Mouse (Mus musculus): ENCODE results near the gene Myh9. TPM values are rescaled to one million over a fixed set of nuclear protein-coding genes. Genes with fewer than 3 reads are reported as not detected.
A peak's percentile ranks its signal among the peaks of the same experiment; 100 is the strongest.
"Not testable (repeated sequence)": the region's sequence is repeated elsewhere in the genome, so short reads cannot be mapped to it uniquely, and the experiment has no call there.

Myh9 gene
- polyA plus RNA-seq, 1 experiment from 2014 or later = 71.0 TPM

DNA sequence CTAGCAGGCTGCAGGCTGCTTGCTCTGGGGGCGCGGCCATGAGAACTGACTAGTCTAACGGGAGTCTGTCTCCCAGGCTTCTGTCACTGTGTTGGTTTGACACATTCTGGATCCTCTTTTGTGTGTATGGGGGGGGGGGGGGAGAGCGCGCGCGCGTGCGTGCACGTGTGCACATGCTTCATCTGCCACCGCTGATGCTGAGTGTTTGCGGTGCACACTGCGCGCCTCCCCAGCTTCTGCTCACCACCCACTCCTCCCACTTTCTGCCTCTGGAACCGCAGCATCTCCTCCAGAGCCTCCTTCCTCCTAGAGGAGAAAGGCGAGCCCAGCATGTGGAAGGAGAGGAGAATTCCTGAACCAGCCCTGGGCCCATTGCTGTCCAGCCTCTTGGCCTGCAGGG is 81.9 kb downstream of the Myh9 start:
- no peak for DNase-seq (ENCODE audit: low spot score)

DNA sequence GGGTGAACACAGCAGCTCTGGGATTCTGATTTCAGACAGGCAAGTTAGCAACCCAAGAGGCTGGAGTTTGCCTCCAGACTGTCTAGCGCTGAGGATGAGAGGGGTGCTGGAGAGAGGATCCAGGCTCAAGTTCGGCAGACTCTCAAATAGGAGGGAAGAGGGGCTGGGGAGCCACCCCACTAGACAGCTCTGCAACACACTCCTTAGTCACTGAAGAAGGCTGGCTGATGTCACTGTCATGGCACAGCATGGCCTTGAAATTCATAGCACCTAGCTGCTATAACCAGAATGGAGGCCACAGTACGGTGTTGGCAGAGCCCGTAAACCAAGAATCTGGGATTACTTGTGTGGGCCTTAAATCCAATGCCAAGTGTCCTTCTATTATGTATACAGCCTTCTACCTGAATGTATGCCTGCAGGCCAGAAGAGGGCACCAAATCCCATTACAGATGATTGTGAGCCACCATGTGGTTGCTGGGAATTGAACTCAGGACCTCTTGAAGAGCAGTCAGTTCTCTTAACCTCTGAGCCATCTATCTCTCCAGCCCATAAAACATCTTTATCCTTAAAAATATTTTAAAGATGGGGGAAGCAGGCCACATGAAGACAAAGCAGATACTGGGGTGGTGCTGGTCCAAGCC is 84.3 kb downstream of the Myh9 start:
- no peak for DNase-seq (ENCODE audit: low spot score)

GRCm38 (mm10) chr15:77756848-77757247 is 85.1 kb downstream of the Myh9 start, which contains the start of gene Apol8:
Gene Apol8, minus strand, starts transcription at chr15:77757003.
- DNase-seq (ENCODE audit: low spot score) = peak; percentile 75

DNA sequence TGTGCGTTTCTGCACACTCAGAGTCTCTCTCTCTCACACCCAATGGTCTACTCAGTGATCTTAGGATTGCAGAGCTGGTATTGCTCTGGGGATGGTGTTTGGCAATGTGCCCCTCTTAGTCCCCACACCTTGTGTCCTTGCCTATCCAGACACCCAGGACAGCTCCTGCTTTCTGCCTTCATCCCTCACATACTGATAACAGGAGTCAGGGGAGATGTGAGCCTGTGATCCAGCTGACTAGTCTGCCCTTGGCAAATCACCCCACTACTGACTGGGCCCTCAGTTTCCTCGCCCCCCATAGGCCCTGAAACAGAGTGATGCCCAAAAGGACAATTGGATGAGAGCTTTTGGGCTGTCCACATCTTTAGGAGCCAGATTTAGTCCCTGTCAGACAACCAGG is 85.9 kb downstream of the Myh9 start:
- no peak for DNase-seq (ENCODE audit: low spot score)

DNA sequence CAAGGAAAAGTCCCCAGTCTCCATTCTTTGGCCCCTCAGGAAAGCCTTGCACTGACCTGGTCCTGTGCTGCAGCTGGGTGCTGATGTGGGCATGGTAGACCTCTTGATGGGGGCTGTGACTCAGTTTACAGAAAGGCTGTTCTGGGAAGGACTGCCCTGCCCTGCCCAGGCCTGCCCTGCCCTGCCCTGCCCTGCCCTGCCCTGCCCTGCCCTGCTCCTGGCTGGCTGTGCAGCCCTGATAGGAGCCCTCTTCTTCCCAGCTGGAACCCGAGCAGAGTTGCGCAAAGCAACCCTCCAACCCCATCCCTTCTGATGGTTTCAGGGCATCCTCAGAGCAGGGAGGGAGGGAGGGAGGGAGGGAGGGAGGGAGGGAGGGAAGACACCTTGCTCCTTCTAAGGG is 86.8 kb downstream of the Myh9 start:
- no peak for DNase-seq (ENCODE audit: low spot score)

DNA sequence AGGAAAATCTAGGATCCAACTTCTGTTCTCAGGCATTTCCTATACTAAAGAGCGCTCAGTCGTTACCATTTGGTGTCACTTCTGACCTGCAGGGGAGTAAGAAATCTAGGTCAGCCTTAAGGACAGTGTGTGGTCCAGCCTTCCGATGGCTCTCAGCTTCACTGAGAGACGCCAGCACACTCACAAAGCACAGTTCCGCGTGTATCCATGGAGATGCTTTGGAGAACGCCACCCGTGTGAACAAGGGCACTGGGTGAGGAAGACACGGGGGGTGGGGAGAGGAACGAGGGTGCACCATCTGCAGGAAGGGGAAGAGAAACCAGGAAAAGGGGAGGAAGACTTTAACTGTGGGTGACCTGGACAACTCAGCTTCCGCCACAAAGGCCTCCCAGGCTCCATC is 89.5 kb downstream of the Myh9 start:
- no peak for DNase-seq (ENCODE audit: low spot score)

GRCm38 (mm10) chr15:77750461-77750860 is 91.5 kb downstream of the Myh9 start:
- peak; percentile 59 for DNase-seq (ENCODE audit: low spot score)

GRCm38 (mm10) chr15:77749717-77750116 is 92.3 kb downstream of the Myh9 start:
- DNase-seq (ENCODE audit: low spot score) = no peak

- DNase-seq (ENCODE audit: low spot score) = no peak
These were observed 93.6 kb downstream of the Myh9 start for GRCm38 (mm10) chr15:77748414-77748813.

GRCm38 (mm10) chr15:77746326-77746725 is 95.6 kb downstream of the Myh9 start:
- no peak for DNase-seq (ENCODE audit: low spot score)

GRCm38 (mm10) chr15:77745081-77745480 is 96.9 kb downstream of the Myh9 start:
- DNase-seq (ENCODE audit: low spot score) = no peak

GRCm38 (mm10) chr15:77744632-77745031 is 97.3 kb downstream of the Myh9 start:
- no peak for DNase-seq (ENCODE audit: low spot score)

GRCm38 (mm10) chr15:77741556-77741955 is 100.4 kb downstream of the Myh9 start:
- DNase-seq (ENCODE audit: low spot score) = not testable (repeated sequence)

DNA sequence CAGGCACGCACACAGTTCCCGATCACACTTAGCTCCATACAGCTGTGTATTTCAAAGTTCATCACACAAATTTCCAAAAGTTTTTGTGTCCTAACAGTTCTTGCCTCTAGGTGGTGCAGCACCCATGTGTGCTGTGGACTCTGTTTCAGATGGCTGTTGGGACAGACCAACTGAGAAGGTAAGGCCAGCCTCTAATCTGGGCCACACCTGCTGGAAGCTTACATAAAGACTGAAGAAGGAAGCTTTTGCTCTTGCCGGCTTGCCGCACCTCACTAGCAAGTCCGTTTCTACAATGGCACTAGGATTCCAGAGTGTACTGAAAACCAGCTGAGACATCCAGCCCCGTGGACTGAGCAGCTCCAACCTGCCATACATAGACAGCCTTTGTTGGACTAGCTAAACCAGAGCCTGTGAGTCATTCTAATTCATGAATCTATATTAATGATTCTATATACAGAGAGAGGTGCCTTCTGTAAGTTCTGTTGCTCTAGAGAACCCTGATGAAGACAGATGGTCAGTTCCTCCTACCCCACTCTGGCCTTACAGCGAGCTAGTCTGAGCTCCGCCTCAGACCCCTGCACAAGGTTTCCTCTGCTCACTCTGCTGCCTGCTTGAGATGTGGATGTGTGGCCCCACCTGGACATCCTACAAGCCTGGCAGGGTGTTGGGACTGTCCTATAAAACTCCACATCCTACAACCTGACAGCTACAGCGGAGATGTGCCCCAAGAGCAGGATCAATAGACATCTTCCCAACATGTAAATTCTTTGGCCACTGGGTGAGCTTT is 101.3 kb downstream of the Myh9 start:
- DNase-seq (ENCODE audit: low spot score) = no peak

DNA sequence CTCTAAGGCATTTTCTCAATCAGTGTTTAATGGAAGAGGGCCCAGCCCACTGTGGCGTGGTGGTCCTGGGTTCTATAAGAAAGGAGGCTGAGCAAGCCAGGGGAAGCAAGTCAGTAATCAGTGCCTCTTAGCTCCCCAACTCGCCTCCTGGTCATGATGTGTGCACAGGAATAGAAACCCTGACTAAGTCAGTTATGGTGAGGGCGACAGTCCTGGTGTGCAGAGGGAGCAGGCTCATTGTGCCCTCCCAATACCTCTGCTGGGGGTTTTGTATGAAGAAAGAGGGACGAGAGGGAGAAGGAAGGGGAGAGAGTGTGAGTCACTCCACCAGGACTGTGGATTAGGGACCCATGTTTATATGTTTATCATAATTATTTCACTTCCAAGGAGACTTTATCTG is 108.1 kb downstream of the Myh9 start:
- DNase-seq (ENCODE audit: low spot score) = not testable (repeated sequence)

- peak; percentile 55 for DNase-seq (ENCODE audit: low spot score)
These were observed 108.6 kb downstream of the Myh9 start for GRCm38 (mm10) chr15:77733380-77733779.

DNA sequence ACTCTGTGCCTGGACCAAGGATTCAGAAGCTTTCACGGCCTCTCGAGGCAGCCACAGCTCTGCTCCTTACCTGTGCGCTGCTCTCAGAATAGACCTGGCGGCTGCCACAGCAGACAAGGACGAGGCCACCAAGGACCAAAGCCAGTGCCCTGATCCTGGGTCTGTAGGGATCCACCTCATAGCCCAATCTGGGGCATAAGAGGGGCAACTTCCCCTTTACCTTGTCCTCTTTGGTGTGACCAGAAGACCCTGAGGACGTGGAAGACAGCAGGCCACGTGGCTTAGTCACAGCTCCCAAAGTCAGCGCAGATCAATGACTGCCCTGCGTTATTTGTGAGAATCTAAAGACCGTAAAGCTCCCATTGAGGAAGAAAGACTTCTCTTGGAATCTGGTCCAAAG is 109.1 kb downstream of the Myh9 start:
- not testable (repeated sequence) for DNase-seq (ENCODE audit: low spot score)

DNA sequence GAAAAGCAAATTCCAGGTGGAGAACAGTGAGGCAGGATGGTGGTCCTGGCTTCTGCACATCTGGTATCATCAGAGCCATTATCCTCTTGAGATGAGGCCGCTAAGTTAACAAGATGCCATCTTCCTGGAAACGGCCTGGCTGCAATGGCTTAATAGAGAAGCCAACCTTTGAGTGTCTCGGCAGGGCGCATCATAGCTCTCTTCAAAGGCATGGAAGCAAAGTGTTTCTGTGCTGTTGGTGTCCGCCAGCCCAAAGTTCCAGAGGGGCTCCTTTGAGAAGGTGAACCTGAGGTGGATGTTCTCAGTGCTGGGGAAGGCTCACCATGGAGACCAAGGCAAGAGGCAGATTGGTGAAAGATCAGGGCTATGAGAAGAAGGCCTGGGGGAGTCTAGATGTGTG is 110.4 kb downstream of the Myh9 start:
- DNase-seq (ENCODE audit: low spot score) = no peak

DNA sequence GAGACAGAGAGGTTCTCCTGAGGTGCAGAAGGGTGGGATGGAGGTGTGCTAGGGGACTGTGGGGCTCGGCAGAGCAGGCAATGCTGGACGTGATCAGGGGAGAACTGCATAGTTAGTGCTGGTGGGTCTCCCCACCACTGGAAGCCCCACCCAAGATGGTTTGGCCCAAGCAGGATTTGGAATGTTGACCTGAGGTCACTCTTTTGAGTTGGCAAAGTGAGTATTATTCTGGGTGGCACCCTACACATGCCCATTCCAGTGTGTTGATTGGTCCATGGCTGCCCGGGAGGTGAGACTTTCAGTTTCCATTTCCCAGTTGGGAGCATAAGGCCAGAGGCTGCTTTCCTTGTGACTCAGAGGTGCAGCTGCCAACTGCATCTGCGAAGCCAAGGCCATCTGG is 113.2 kb downstream of the Myh9 start, which contains the start of gene Apol9b:
Apol9b (plus strand) TSS at position 301 of the 400 bp plus-strand sequence.
- not testable (repeated sequence) for DNase-seq (ENCODE audit: low spot score)

DNA sequence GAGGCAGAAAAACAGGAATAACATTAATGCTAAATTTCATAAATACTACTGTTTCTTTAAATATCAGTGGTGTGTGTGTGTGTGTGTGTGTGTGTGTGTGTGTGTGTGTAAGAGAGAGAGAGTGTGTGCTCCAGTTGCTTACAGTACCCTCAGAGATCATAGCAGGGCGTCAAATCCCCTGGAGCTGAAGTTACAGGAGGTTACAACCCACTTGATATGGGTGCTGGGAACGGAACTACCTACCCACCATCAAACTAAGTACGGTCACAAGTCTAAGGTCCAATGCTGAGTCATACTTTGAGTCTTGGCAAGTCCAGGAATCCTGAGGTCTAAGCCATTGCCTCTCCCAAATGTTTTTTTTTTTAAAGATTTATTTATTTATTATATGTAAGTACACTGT is 114.2 kb downstream of the Myh9 start:
- not testable (repeated sequence) for DNase-seq (ENCODE audit: low spot score)

DNA sequence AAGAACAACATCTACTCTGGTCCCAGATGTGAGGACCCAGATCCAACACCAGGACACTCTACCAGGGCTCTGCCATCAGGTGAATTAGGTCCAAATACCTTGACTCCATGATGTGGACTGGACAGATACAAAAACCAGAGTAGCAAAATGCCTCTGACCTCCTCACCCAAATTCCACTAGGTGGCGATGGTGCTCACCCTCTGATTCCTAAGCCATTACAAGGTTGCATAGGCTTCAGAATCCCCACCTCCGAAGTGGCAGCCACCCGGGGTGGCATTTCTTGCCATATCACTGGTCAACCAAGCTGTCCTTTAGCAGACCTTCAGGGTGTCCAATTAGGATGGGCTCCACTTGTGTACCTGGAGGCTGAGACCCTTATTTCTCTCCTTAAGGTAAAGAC is 114.8 kb downstream of the Myh9 start:
- peak; percentile 25 for DNase-seq (ENCODE audit: low spot score)

DNA sequence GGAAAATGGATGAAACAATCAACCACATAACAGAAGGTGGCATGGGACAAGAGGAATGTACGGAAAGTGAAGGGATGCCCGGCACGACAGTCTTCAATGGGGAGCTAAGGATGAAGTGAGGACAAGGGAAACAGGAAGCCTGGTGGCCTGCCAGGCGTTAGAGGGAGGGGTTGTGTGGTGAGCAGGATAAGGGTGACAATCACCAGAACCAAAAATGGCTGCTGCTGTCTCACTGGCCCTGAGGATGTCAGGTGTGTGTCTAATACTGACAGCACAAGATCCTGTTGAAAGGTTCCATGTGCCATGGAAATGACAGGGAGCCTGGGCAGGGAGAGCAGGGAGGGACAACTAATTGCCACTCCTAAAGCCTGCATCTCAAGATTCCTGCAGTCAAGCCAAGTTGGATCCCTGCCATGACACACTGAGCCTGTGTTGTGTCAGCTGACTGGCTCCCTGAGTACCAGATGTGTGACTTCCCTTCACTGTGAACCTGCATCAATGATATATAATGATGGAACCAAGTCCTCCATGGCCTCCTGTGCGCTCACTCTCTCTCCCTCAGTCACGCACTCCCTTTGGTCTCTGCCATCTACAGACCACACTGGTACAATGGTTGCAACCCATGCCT is 116.5 kb downstream of the Myh9 start:
- DNase-seq (ENCODE audit: low spot score) = not testable (repeated sequence)
